Mouse (Mus musculus): ENCODE results near the gene Epha6.
A peak's percentile ranks its signal among the peaks of the same experiment; 100 is the strongest.

The Epha6 gene

DNA sequence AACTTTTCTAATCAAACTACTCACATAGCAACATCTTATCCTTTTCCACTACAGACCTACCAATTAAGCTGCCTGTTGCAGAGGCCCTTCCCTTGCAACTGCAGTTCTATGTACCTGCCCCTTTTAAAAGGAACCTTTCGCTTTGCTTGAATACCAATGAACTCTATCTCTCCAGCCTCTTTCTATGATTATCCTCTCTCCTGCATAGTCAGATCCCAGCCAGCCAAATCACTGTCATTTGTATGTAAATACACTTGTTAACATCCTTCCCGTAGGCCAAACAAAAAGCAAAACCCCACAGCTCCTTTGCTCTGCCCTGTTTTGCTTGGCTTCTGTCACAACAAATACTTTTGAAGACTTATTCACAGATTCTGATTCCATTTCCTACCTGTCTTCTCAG, 961.6 kb downstream of the Epha6 start:
- no peak for DNase-seq (ENCODE audit: low spot score in 2 of 2)

DNA sequence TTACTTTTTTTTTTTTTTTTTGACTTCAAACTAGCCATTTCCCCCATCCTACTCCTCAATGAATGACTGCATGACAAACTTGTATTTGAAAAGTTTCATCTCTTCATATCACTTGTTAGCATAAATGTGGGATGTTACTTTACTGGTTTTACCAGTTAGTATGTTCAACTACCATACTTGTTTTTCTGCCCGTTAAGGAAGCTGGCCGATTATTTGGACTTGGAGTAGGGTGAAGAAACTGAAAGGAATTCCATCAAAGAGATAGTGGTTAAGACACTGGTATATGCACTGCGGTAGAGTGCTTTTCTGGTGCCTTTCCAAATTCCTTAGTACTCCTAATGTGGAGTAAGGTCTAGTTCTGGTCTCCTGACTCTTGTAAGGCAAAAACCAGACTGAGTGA, 965.3 kb downstream of the Epha6 start:
- no peak for DNase-seq (ENCODE audit: low spot score in 2 of 2)

DNA sequence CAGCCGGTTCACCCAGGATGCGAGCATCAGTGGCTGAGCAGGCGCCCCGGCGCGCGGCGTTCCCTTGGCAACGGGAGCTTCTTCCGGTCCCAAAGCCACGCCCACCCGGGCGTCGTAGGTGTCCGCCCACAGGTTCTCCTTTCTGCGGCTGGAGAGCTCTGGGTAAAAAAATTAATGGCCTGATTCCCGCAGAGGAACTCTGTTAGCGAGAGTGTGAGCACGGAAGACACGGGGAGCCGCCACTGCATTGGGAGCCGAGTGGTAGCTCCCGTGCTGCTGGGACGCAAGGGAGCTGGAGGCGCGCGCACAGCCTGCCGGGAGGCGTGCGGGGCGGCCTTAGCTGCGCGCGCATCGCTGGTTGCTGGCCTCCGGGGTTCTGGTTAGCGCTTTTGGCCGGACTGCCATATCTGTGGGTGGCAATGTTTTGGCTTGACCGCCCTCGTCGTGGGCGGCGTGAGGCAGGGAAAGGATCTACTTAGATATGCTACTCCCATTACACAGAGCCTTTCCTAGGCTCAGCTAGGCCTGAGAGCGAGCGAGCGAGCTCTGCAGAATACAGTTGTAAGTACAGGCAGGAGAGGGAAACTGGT, 966.1 kb downstream of the Epha6 start, which contains the start of gene Arl6:
Arl6 (minus strand) TSS at position 290 of the 590 bp plus-strand sequence.
- peak; percentile 90 to 93 for DNase-seq (ENCODE audit: low spot score in 2 of 2)

DNA sequence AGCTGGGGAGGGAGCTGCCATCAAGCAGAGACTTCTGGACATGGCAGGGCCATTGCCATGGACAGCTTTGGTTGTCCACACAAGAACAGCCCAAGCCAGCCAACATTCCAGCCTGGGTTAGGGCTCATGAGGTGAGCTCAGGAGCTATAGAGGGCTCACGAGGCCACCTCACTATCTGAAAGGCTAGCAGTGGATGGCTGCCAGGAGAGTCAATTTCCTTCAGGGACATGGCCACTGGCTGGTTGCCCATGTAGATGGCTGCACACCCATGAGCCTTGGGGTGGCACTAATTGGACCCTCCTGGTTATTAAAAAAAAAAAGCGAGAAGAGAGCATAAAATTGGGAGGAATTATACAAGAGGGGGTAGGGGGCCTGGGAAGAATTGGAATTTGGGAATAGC, 970.7 kb downstream of the Epha6 start:
- no peak for DNase-seq (ENCODE audit: low spot score in 2 of 2)

DNA sequence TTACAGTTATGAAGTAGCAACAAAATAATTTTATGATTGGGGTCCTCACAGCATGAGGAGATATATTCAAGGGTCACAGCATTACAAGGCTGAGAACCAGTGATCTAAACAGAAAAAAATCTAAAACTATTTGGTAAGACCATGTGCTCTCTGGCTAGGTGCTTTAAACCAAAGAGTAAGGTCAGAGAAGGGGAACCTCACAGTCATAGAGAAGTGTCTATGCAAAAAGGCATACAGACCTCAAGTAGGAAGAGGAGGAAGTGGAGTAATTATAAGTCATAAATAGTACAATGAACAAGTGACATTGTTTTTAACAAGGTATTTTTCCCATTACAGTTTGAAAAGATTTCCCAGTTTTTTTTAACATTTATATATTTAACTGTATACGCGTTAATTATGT, 983.8 kb downstream of the Epha6 start:
- DNase-seq (ENCODE audit: low spot score in 2 of 2): no peak

DNA sequence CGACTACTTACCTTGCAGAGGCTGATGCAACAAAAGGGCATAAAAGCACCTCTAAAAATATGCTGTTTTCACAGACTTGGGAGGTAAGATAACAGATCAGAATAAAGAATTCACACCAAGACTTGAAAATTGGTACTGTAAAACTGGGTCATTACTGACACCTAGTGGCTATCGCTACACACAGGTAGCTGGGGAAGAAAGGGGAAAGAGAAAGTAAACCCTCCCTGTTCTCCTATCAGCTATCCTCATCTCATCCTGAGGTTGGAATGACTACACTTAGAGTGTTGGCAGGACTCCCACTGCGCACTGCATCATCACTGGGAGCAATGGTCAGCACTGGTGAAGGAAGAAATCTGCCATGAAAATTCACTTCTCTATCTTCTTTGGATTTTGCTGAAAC, 988.2 kb downstream of the Epha6 start:
- peak in 1 of 2 experiments; percentile 20 for DNase-seq (ENCODE audit: low spot score in 2 of 2)

DNA sequence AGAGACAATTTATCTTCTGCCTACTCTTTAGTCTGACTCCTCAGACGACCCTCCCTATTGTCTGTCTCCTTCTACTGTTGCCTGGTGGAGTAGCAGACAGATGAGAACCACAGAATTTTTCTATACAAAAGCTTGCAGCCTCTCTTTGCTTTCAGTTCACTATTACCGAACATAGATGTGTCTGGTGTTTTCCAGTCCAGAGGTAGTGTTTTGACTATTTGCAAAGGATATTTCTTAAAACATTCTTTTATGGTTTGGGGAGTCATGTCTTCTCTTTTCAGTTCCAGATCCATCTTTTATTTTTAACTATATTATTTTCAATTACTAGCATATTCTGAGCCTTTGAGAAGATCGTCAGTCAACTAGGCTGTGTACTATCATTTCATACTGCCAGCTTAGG, 989.7 kb downstream of the Epha6 start:
- no peak for DNase-seq (ENCODE audit: low spot score in 2 of 2)

DNA sequence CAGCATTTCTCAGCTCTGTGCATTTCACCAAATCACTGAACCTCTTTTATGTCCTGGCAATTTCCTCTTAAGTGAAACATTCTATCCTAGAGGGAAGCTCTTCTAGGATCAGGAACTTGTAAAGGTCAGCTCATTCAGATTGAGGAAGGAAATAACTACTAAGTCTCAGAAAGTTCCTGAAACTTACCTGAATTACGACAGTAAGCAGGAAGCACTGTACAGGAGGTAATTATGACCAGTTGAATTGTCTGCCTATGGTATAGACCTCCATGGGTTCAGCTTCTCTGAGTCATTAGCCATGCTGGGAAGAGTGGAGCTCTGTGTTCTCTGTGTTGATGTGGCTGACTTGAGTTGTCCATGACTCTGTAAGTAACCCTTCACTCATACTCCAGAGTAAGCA, 994.6 kb downstream of the Epha6 start:
- DNase-seq (ENCODE audit: low spot score in 2 of 2): no peak

DNA sequence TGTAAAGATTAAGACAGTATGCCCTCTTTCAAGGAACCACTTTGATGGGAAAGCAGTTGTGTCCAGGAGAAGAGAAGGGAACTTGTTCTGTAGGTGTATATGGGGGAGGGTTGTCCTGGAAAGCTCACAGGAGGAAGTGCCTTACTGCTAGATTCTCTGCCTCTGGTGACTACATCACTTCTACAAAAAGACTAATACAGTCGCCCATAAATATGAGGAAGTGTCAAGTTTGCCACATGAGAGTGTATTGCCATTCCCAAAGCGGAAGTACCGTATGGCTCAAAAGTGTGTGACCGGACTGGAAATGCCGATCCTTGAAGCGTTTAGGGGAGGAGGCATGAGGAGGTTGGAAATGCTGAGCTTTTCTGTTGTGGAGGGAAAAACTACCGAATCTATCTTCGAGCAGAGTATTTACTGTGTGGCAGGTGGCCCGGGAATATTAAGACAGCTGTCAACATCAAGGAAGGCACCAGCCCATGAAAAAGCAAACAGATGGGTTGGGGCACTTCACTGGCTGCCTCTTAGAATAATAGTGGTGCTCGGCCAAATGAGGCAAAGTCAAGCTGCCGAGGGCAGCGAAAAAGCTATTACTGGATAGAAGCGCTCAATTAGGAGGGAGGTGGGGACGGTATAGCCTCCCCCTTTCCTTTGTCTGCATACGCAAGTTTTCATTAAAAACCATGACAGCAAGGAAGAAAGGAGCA, 1001.1 kb downstream of the Epha6 start:
- no peak for DNase-seq (ENCODE audit: low spot score in 2 of 2)
